In genomic region chr11:46056770-46057411, GRCm38 (mm10) we compare ENCODE assay signal across 9 mouse cellular contexts. TPM values are rescaled to one million over a fixed set of nuclear protein-coding genes. Genes with fewer than 3 reads are reported as not detected.
A peak's percentile ranks its signal among the peaks of the same experiment; 100 is the strongest.
DNase-seq lines count a peak whose midpoint lies in the region; ATAC-seq and TF ChIP-seq lines count a peak whose summit lies in the region.
"Had no signal": no experiment of that assay in that cellular context is flagged by ENCODE, and none has a peak within 500 bp of the region (broad histone marks: within the 10 kb centered on the region; RNA-seq: fewer than 3 reads in every experiment).

No protein-coding gene starts in this region.

- H3K27ac ChIP-seq in forebrain, embryonic 12.5 days = peak overlapping the region; percentile 90; the same call in 1 of the 2 replicates
- peak overlapping the region; percentile 95 for H3K27ac ChIP-seq in hindbrain, embryonic 12.5 days
- peak overlapping the region; percentile 81 for H3K27ac ChIP-seq in lung, postnatal 0 days (ENCODE audit: low read length)

- peak overlapping the region; percentile 89 for H3K4me3 ChIP-seq in E14TG2a.4 (replicated peaks; ENCODE audit: low read length)
- H3K4me3 ChIP-seq in forebrain, embryonic 12.5 days (replicated peaks) = peak overlapping the region; percentile 65
- H3K4me3 ChIP-seq in hindbrain, embryonic 12.5 days = peak overlapping the region; percentile 68
- peak overlapping the region; percentile 66 for H3K4me3 ChIP-seq in lung, postnatal 0 days (ENCODE audit: low read depth, low read length)

- DNase-seq in gastrocnemius, adult 18-20 months (ENCODE audit: low spot score) = peak; percentile 39
- DNase-seq in gastrocnemius, postnatal 25 days = no peak
- peak; percentile 37 for DNase-seq in lung, postnatal 0 days (ENCODE audit: low spot score)
- DNase-seq in yolk sac, embryonic 10.5 days (ENCODE audit: low spot score) = peak; percentile 48
- no peak for DNase-seq in layer of hippocampus, adult 18-20 months (ENCODE audit: low spot score in 2 of 2)

- TF ChIP-seq CTCF in E14TG2a.4 (conservative IDR thresholded peaks at IDR 0.05; ENCODE audit: low read length) = no peak
- no peak for TF ChIP-seq CTCF in lung, postnatal 0 days (IDR thresholded peaks at IDR 0.05)

- no peaks in the 10 kb centered on the region for H3K27me3 ChIP-seq in E14TG2a.4 (ENCODE audit: insufficient read depth, low read length)
- peaks cover 15% of the 10 kb centered on the region; the same call in 1 of the 2 replicates for H3K27me3 ChIP-seq in forebrain, embryonic 12.5 days
- H3K27me3 ChIP-seq in hindbrain, embryonic 12.5 days = no peaks in the 10 kb centered on the region
- no peaks in the 10 kb centered on the region for H3K27me3 ChIP-seq in lung, postnatal 0 days (replicated peaks; ENCODE audit: insufficient read depth, low read length)
- H3K27me3 ChIP-seq: Patski had no signal

- H3K4me1 ChIP-seq in E14TG2a.4 (replicated peaks; ENCODE audit: low read depth, low read length) = peaks cover 77% of the 10 kb centered on the region
- peaks cover 13% of the 10 kb centered on the region for H3K4me1 ChIP-seq in forebrain, embryonic 12.5 days
- peaks cover 20% of the 10 kb centered on the region for H3K4me1 ChIP-seq in hindbrain, embryonic 12.5 days
- peaks cover 3% of the 10 kb centered on the region; the same call in 1 of the 2 replicates for H3K4me1 ChIP-seq in lung, postnatal 0 days (ENCODE audit: insufficient read depth, low read depth, low read length)

- 5% methylated on average over 25 of the region's 25 CpGs for WGBS in forebrain, embryonic 12.5 days
- WGBS in hindbrain, embryonic 12.5 days = 3% methylated on average over 25 of the region's 25 CpGs
- WGBS in lung, postnatal 0 days = 2% methylated on average over 25 of the region's 25 CpGs

- H3K4me2 ChIP-seq in forebrain, embryonic 12.5 days = peak overlapping the region; percentile 74
- H3K4me2 ChIP-seq in hindbrain, embryonic 12.5 days (replicated peaks) = peak overlapping the region; percentile 67
- peak overlapping the region; percentile 72 for H3K4me2 ChIP-seq in lung, postnatal 0 days (replicated peaks; ENCODE audit: low read depth, low read length)

- H3K9ac ChIP-seq in forebrain, embryonic 12.5 days = peak overlapping the region; percentile 77
- peak overlapping the region; percentile 84 for H3K9ac ChIP-seq in hindbrain, embryonic 12.5 days
- peak overlapping the region; percentile 83 for H3K9ac ChIP-seq in lung, postnatal 0 days (replicated peaks; ENCODE audit: low read depth)

- TF ChIP-seq EP300 in lung, postnatal 0 days (IDR thresholded peaks at IDR 0.05) = no peak

- peaks cover 13% of the 10 kb centered on the region for H3K36me3 ChIP-seq in E14TG2a.4 (ENCODE audit: insufficient read depth, low read length)
- H3K36me3 ChIP-seq in forebrain, embryonic 12.5 days (replicated peaks) = no peaks in the 10 kb centered on the region
- peaks cover 7% of the 10 kb centered on the region; the same call in 1 of the 2 replicates for H3K36me3 ChIP-seq in hindbrain, embryonic 12.5 days
- H3K36me3 ChIP-seq in lung, postnatal 0 days (ENCODE audit: insufficient read depth, low read length) = no peaks in the 10 kb centered on the region

- ATAC-seq in forebrain, embryonic 12.5 days (ENCODE audit: low FRiP score) = no peak
- peak; percentile 17; the same call in 1 of the 2 replicates for ATAC-seq in hindbrain, embryonic 12.5 days (ENCODE audit: low FRiP score)
- peak; percentile 11 for ATAC-seq in lung, postnatal 0 days

- H3K9me3 ChIP-seq in E14TG2a.4 (ENCODE audit: low read length) = no peaks in the 10 kb centered on the region
- no peaks in the 10 kb centered on the region for H3K9me3 ChIP-seq in forebrain, embryonic 12.5 days
- no peaks in the 10 kb centered on the region for H3K9me3 ChIP-seq in hindbrain, embryonic 12.5 days (replicated peaks)
- H3K9me3 ChIP-seq in lung, postnatal 0 days (ENCODE audit: low read length) = no peaks in the 10 kb centered on the region

RNA-seq across cellular contexts. Expression of gene Adam19, which starts 1.1 kb away (rescaled TPM):
- total RNA-seq in gastrocnemius, adult 18-20 months (2021) = 1 to 10 TPM; 1.9 to 4.1 TPM
- 1 to 10 TPM; 4.9 to 8.0 TPM for total RNA-seq in gastrocnemius, postnatal 25 days (2021)
- 9.7 and 10.2 TPM in 2 replicates for polyA plus RNA-seq in forebrain, embryonic 12.5 days (2016; fragmentation: Nextera tagmentation; extraction: Ambion mirVana)
- polyA plus RNA-seq in hindbrain, embryonic 12.5 days (2016; fragmentation: Nextera tagmentation; extraction: Ambion mirVana) = 17.3 and 18.4 TPM in 2 replicates
- 11.4 and 12.4 TPM in 2 replicates for polyA plus RNA-seq in lung, postnatal 0 days (2015; fragmentation: Nextera tagmentation; extraction: Ambion mirVana)
- total RNA-seq in layer of hippocampus, adult 18-20 months (2021) = 10 to 100 TPM; 10.5 to 10.9 TPM

RNA-seq across cellular contexts. Expression of gene Gm12166, which starts 4.8 kb away (rescaled TPM):
- total RNA-seq in gastrocnemius, adult 18-20 months (2021) = under 1 TPM; 0.48 to 0.50 TPM
- total RNA-seq in gastrocnemius, postnatal 25 days (2021) = 1 to 10 TPM in 1 of 2 experiments, under 1 TPM in 1; 0.51 to 1.2 TPM
- polyA plus RNA-seq in forebrain, embryonic 12.5 days (2016; fragmentation: Nextera tagmentation; extraction: Ambion mirVana) = 3.1 and 3.2 TPM in 2 replicates
- polyA plus RNA-seq in hindbrain, embryonic 12.5 days (2016; fragmentation: Nextera tagmentation; extraction: Ambion mirVana) = 2.7 and 5.6 TPM in 2 replicates
- 8.0 and 8.3 TPM in 2 replicates for polyA plus RNA-seq in lung, postnatal 0 days (2015; fragmentation: Nextera tagmentation; extraction: Ambion mirVana)
- 1 to 10 TPM; 1.1 to 3.2 TPM for total RNA-seq in layer of hippocampus, adult 18-20 months (2021)

Comparison
In these comparisons a context has a peak if more than half of its experiments do, and no peak if none do; other contexts are left out.
1. DNase-seq: peak in gastrocnemius, adult 18-20 months (single experiment), lung, postnatal 0 days (single experiment) and yolk sac, embryonic 10.5 days (single experiment); none in gastrocnemius, postnatal 25 days (single experiment) and layer of hippocampus, adult 18-20 months (0 of 2).
2. Peak in every context shown above with its lines, with median percentiles within 50 percentile points of each other: H3K4me3 ChIP-seq, H3K27ac ChIP-seq, H3K4me2 ChIP-seq and H3K9ac ChIP-seq.